Mouse (Mus musculus) midbrain, embryonic 16.5 days (tissue): Measurements from ENCODE around the gene Calu. TPM values are rescaled to one million over a fixed set of nuclear protein-coding genes. Genes with fewer than 3 reads are reported as not detected.
A peak's percentile ranks its signal among the peaks of the same experiment; 100 is the strongest.

Experiments used
- ATAC-seq: fragments of 200-750 bp; cut with Nextera tagmentation; 2 replicates; pipeline ENCODE4 v1.8.0; 2017; ENCODE audit warnings: moderate TSS enrichment
- H3K27ac ChIP-seq: fragments of 300-500 bp; sonication (generic); 2 replicates; pipeline ENCODE4 v1.5.1; 2014; ENCODE audit warnings: mild to moderate bottlenecking, low read length, mixed read lengths
- H3K27me3 ChIP-seq: fragments of 300-500 bp; sonication (generic); 2 replicates; pipeline ENCODE4 v1.6.1; 2014; ENCODE audit warnings: low read depth, low read length, mixed read lengths; ENCODE audit not compliant: control insufficient read depth, insufficient read depth
- H3K36me3 ChIP-seq: fragments of 300-500 bp; sonication (generic); 2 replicates; pipeline ENCODE4 v1.6.1; 2014; ENCODE audit warnings: mild to moderate bottlenecking, low read length, moderate library complexity, mixed read lengths; ENCODE audit not compliant: control insufficient read depth, insufficient read depth
- H3K4me1 ChIP-seq: fragments of 300-500 bp; sonication (generic); 2 replicates; pipeline ENCODE4 v1.6.1; 2014; ENCODE audit warnings: mild to moderate bottlenecking, low read length, mixed read lengths; ENCODE audit not compliant: control insufficient read depth, insufficient read depth
- H3K4me2 ChIP-seq: fragments of 300-500 bp; sonication (generic); 2 replicates; pipeline ENCODE4 v1.6.1; 2014; ENCODE audit warnings: mild to moderate bottlenecking, low read length, mixed read lengths
- H3K4me3 ChIP-seq: fragments of 300-500 bp; sonication (generic); 2 replicates; pipeline ENCODE4 v1.5.1; 2014; ENCODE audit warnings: low read depth, mild to moderate bottlenecking, low read length, moderate library complexity, mixed read lengths
- H3K9ac ChIP-seq: fragments of 300-500 bp; sonication (generic); 2 replicates; pipeline ENCODE4 v1.6.1; 2014; ENCODE audit warnings: low read depth, low read length, mixed read lengths
- H3K9me3 ChIP-seq: fragments of 300-500 bp; sonication (generic); replicated peaks from 2 replicates; pipeline ENCODE4 v1.6.1; 2014; ENCODE audit warnings: mild to moderate bottlenecking, low read length, mixed read lengths; ENCODE audit not compliant: control insufficient read depth, poor library complexity, severe bottlenecking
- WGBS: fragments of 180-500 bp; shearing (Covaris S2); extraction: QIAGEN DNeasy Blood & Tissue Kit; methylation state at CpG from one replicate; pipeline ENCODE4 v1.1.7; 2014; 5-methylcytosine and 5-hydroxymethylcytosine counted together
- polyA plus RNA-seq: library from polyadenylated mRNA; unstranded; fragments of >200 nt; fragmentation: Nextera tagmentation; extraction: Ambion mirVana; gene quantifications from 2 replicates; pipeline ENCODE4 v1.2.1, GENCODE M21; 2015

The Calu gene
- polyA plus RNA-seq, 1 experiment from 2014 or later, result 160 TPM

GRCm38 (mm10) chr6:29396714-29397540 is 49.1 kb downstream of the Calu start:
- Histone ChIP-seq H3K4me2 (peak overlapping the region; percentile 77), H3K4me3 (peak overlapping the region; percentile 61), H3K27me3 (peaks cover 2% of the 10 kb centered on the region), H3K9me3 (no peaks in the 10 kb centered on the region), H3K9ac (peak overlapping the region; percentile 77), H3K36me3 (no peaks in the 10 kb centered on the region), H3K27ac (peak overlapping the region; percentile 58), H3K4me1 (peaks cover 8% of the 10 kb centered on the region)
- 1% methylated on average over 21 of the region's 24 CpGs for WGBS
- peak; percentile 46 for ATAC-seq

GRCm38 (mm10) chr6:29397575-29397974 is 49.7 kb downstream of the Calu start:
- Histone ChIP-seq H3K4me2 (peak overlapping the region; percentile 77), H3K4me1 (peaks cover 8% of the 10 kb centered on the region), H3K27ac (peak overlapping the region; percentile 58), H3K27me3 (no peaks in the 10 kb centered on the region; the same call in 1 of the 2 replicates), H3K9ac (peak overlapping the region; percentile 77), H3K36me3 (no peaks in the 10 kb centered on the region), H3K9me3 (no peaks in the 10 kb centered on the region), H3K4me3 (peak overlapping the region; percentile 61)
- 5% methylated on average over 6 of the region's 6 CpGs for WGBS
- no peak for ATAC-seq

- ATAC-seq, result no peak
- H3K36me3 ChIP-seq, result no peaks in the 10 kb centered on the region
- H3K27me3 ChIP-seq, result no peaks in the 10 kb centered on the region; the same call in 1 of the 2 replicates
- no peak overlapping the region for H3K4me2 ChIP-seq
- no peak overlapping the region for H3K27ac ChIP-seq
- no peaks in the 10 kb centered on the region for H3K9me3 ChIP-seq
- WGBS, result 72% methylated on average over 4 of the region's 4 CpGs
- H3K4me3 ChIP-seq, result no peak overlapping the region
- peaks cover 8% of the 10 kb centered on the region for H3K4me1 ChIP-seq
- no peak overlapping the region for H3K9ac ChIP-seq
Observed at GRCm38 (mm10) chr6:29399851-29400250, 52.0 kb downstream of the Calu start.

- 8% methylated on average over 31 of the region's 34 CpGs for WGBS
- 0 out of 2 replicates have a peak, but pooled peaks cover under 1% of the 10 kb centered on the region for H3K36me3 ChIP-seq
- H3K4me1 ChIP-seq, result no peaks in the 10 kb centered on the region; the same call in 1 of the 2 replicates
- H3K4me3 ChIP-seq, result no peak overlapping the region
- peak overlapping the region; percentile 19; the same call in 1 of the 2 replicates for H3K4me2 ChIP-seq
- no peak overlapping the region for H3K9ac ChIP-seq
- H3K27me3 ChIP-seq, result no peaks in the 10 kb centered on the region
- ATAC-seq, result no peak
- no peaks in the 10 kb centered on the region for H3K9me3 ChIP-seq
- H3K27ac ChIP-seq, result no peak overlapping the region
Observed at GRCm38 (mm10) chr6:29402693-29403342, 54.9 kb downstream of the Calu start.

GRCm38 (mm10) chr6:29406412-29406811 is 58.5 kb downstream of the Calu start:
- Histone ChIP-seq H3K36me3 (peaks cover 12% of the 10 kb centered on the region), H3K27ac (no peak overlapping the region), H3K4me2 (no peak overlapping the region), H3K4me1 (no peaks in the 10 kb centered on the region; the same call in 1 of the 2 replicates), H3K4me3 (no peak overlapping the region), H3K27me3 (no peaks in the 10 kb centered on the region), H3K9me3 (no peaks in the 10 kb centered on the region), H3K9ac (no peak overlapping the region)
- 84% methylated on average over 6 of the region's 6 CpGs for WGBS
- no peak for ATAC-seq

- 89% methylated on average over 9 of the region's 9 CpGs for WGBS
- no peak for ATAC-seq
- H3K4me2 ChIP-seq, result no peak overlapping the region
- no peaks in the 10 kb centered on the region for H3K27me3 ChIP-seq
- H3K36me3 ChIP-seq, result peaks cover 22% of the 10 kb centered on the region; the same call in 1 of the 2 replicates
- H3K9ac ChIP-seq, result no peak overlapping the region
- no peak overlapping the region for H3K27ac ChIP-seq
- H3K4me1 ChIP-seq, result no peaks in the 10 kb centered on the region
- no peak overlapping the region for H3K4me3 ChIP-seq
- no peaks in the 10 kb centered on the region for H3K9me3 ChIP-seq
Observed at GRCm38 (mm10) chr6:29415446-29415845, 67.6 kb downstream of the Calu start.

- Histone ChIP-seq H3K9ac (no peak overlapping the region), H3K36me3 (no peaks in the 10 kb centered on the region; the same call in 1 of the 2 replicates), H3K27me3 (no peaks in the 10 kb centered on the region), H3K4me3 (no peak overlapping the region), H3K27ac (no peak overlapping the region), H3K9me3 (no peaks in the 10 kb centered on the region), H3K4me1 (no peaks in the 10 kb centered on the region), H3K4me2 (no peak overlapping the region)
- WGBS, result 92% methylated on average over 2 of the region's 2 CpGs
- no peak for ATAC-seq
Observed at GRCm38 (mm10) chr6:29420596-29420995, 72.7 kb downstream of the Calu start.

GRCm38 (mm10) chr6:29425118-29425517 is 77.2 kb downstream of the Calu start:
- no peaks in the 10 kb centered on the region for H3K27me3 ChIP-seq
- H3K9me3 ChIP-seq, result no peaks in the 10 kb centered on the region
- WGBS, result 78% methylated on average over 8 of the region's 8 CpGs
- no peak for ATAC-seq
- H3K9ac ChIP-seq, result no peak overlapping the region
- no peak overlapping the region for H3K4me3 ChIP-seq
- no peaks in the 10 kb centered on the region for H3K36me3 ChIP-seq
- no peaks in the 10 kb centered on the region for H3K4me1 ChIP-seq
- H3K27ac ChIP-seq, result no peak overlapping the region
- no peak overlapping the region for H3K4me2 ChIP-seq

- WGBS, result 79% methylated on average over 6 of the region's 6 CpGs
Observed at GRCm38 (mm10) chr6:29426331-29426730, 78.5 kb downstream of the Calu start.

More at GRCm38 (mm10) chr6:29426331-29426730, 78.5 kb downstream of the Calu start:
- H3K4me3 ChIP-seq, result no peak overlapping the region
- H3K4me1 ChIP-seq, result no peaks in the 10 kb centered on the region
- H3K27me3 ChIP-seq, result no peaks in the 10 kb centered on the region
- H3K9me3 ChIP-seq, result no peaks in the 10 kb centered on the region
- no peak overlapping the region for H3K4me2 ChIP-seq
- no peak overlapping the region for H3K9ac ChIP-seq
- no peak overlapping the region for H3K27ac ChIP-seq
- no peaks in the 10 kb centered on the region for H3K36me3 ChIP-seq
- ATAC-seq, result no peak
